Mouse (Mus musculus) G1E (cell line): ENCODE results near the gene Gpcpd1.

Experiments used
- CTCF ChIP-seq: IDR thresholded peaks from 2 replicates; pipeline ENCODE4 v1.5.1; 2012; ENCODE audit warnings: low read depth, low read length, inconsistent platforms, mixed read lengths
- GATA1 ChIP-seq: IDR thresholded peaks from 2 replicates; pipeline ENCODE4 v1.6.1; 2012; ENCODE audit warnings: borderline replicate concordance, low read length, inconsistent platforms, mixed read lengths
- GATA2 ChIP-seq: IDR thresholded peaks from 2 replicates; pipeline ENCODE4 v1.6.1; 2012; ENCODE audit warnings: low read depth, low read length, inconsistent platforms, borderline replicate concordance
- POLR2AphosphoS5 ChIP-seq: IDR thresholded peaks from 2 replicates; pipeline ENCODE4 v1.6.1; 2012; ENCODE audit warnings: low read depth, low read length, inconsistent platforms; ENCODE audit not compliant: insufficient replicate concordance
- TAL1 ChIP-seq: conservative IDR thresholded peaks from 2 replicates; pipeline ENCODE4 v1.6.1; 2012; ENCODE audit warnings: low read depth, low read length, inconsistent platforms, mixed read lengths

DNA sequence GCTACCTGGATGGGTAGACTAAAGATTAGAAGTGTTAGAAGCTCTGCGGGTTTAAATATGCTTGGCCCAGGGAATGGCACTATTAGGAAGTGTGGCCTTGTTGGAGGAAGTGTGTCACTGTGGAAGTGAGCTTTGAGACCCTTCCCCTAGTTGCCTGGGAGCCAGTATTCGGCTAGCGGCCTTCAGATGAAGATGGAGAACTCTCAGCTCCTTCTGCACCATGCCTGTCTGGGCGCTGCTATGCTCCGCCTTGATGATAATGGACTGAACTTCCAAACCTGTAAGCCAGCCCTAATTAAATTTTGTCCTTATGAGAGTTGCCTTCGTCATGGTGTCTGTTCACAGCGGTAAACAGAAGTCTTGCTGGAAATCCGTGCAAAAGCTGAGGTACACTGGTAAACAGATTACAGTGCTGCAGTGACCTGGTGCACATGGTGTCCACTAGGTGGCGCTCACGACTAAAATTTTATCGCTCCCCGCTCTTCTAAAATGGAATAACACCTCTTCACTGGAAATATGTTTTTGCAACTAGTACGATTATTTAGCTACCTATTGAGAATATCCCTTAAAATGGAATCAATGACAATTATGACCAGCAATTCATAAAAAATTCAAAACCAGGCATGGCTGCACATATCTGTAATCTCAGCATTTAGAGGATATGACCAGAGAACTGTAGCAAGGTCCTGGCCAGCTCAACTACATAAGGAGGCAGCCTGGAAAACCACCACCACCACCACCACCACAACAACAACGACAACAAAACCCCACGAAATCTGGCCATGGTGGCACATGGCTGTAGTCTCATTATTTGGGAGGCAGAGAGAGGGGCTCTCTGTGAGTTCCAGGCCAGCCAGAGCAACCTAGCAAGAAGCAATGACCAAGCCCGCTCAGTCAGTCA, 71.1 kb downstream of the Gpcpd1 start:
- peak; percentile 82 for TF ChIP-seq CTCF
- TF ChIP-seq GATA1, result no peak
- TF ChIP-seq TAL1, result no peak
- TF ChIP-seq POLR2AphosphoS5, result no peak
- TF ChIP-seq GATA2, result no peak
